Mouse (Mus musculus) stomach, embryonic 14.5 days (tissue): ENCODE measurements at regions not wholly inside any gene's neighbourhood (a gene's known extent, or its start where the extent isn't known, plus 50 kb on each side); places are given as distances from the start of the nearest gene placed in this dataset.

Source experiments
- ATAC-seq: fragments of 200-750 bp; cut with Nextera tagmentation; 2 replicates; pipeline ENCODE4 v1.8.0; 2017; ENCODE audit warnings: low read depth, moderate TSS enrichment; ENCODE audit not compliant: insufficient number of reproducible peaks, insufficient read depth, low FRiP score
- H3K27ac ChIP-seq: fragments of 300-500 bp; sonication (generic); 2 replicates; pipeline ENCODE4 v1.5.1; 2014; ENCODE audit warnings: mild to moderate bottlenecking, low read length, moderate library complexity, mixed read lengths
- H3K27me3 ChIP-seq: fragments of 300-500 bp; sonication (generic); 2 replicates; pipeline ENCODE4 v1.6.1; 2014; ENCODE audit warnings: low read length, control low read depth, mixed read lengths; ENCODE audit not compliant: control insufficient read depth, insufficient read depth
- H3K36me3 ChIP-seq: fragments of 300-500 bp; sonication (generic); 2 replicates; pipeline ENCODE4 v1.6.1; 2014; ENCODE audit warnings: mild to moderate bottlenecking, control low read depth, low read length, moderate library complexity, mixed read lengths; ENCODE audit not compliant: control insufficient read depth, insufficient read depth
- H3K4me1 ChIP-seq: fragments of 300-500 bp; sonication (generic); 2 replicates; pipeline ENCODE4 v1.6.1; 2014; ENCODE audit warnings: low read length, control low read depth, mixed read lengths; ENCODE audit not compliant: control insufficient read depth, insufficient read depth
- H3K4me2 ChIP-seq: fragments of 300-500 bp; sonication (generic); replicated peaks from 2 replicates; pipeline ENCODE4 v1.6.1; 2014; ENCODE audit warnings: low read depth, low read length, control low read depth
- H3K4me3 ChIP-seq: fragments of 300-500 bp; sonication (generic); 2 replicates; pipeline ENCODE4 v1.5.1; 2014; ENCODE audit warnings: low read depth, low read length, control low read depth
- H3K9ac ChIP-seq: fragments of 300-500 bp; sonication (generic); replicated peaks from 2 replicates; pipeline ENCODE4 v1.6.1; 2014; ENCODE audit warnings: low read depth, mild to moderate bottlenecking, control low read depth, low read length, moderate library complexity, mixed read lengths
- H3K9me3 ChIP-seq: fragments of 300-500 bp; sonication (generic); 2 replicates; pipeline ENCODE4 v1.6.1; 2016; ENCODE audit warnings: low read depth, low read length, control low read depth; ENCODE audit not compliant: control insufficient read depth
- WGBS: fragments of 180-500 bp; shearing (Covaris S2); extraction: QIAGEN DNeasy Blood & Tissue Kit; methylation state at CpG from one replicate; pipeline ENCODE4 v1.1.7; 2014; 5-methylcytosine and 5-hydroxymethylcytosine counted together

- Histone ChIP-seq H3K4me1 (no peaks in the 10 kb centered on the region), H3K27me3 (no peaks in the 10 kb centered on the region), H3K27ac (no peak overlapping the region), H3K4me2 (no peak overlapping the region), H3K9ac (no peak overlapping the region), H3K36me3 (no peaks in the 10 kb centered on the region), H3K9me3 (no peaks in the 10 kb centered on the region), H3K4me3 (no peak overlapping the region)
- 59% methylated on average over 4 of the region's 4 CpGs for WGBS
- ATAC-seq, result no peak
These were observed 488.2 kb upstream of the Hs6st1 start for GRCm38 (mm10) chr1:35579992-35580391.

GRCm38 (mm10) chr1:35580474-35580873, 487.7 kb upstream of the Hs6st1 start:
- Histone ChIP-seq H3K4me3 (no peak overlapping the region), H3K9ac (no peak overlapping the region), H3K4me2 (no peak overlapping the region), H3K4me1 (no peaks in the 10 kb centered on the region), H3K27me3 (no peaks in the 10 kb centered on the region), H3K36me3 (no peaks in the 10 kb centered on the region), H3K27ac (no peak overlapping the region), H3K9me3 (no peaks in the 10 kb centered on the region)
- ATAC-seq, result no peak
- WGBS, result 55% methylated on average over 3 of the region's 3 CpGs

GRCm38 (mm10) chr1:35587900-35588299, 480.3 kb upstream of the Hs6st1 start:
- no peaks in the 10 kb centered on the region for H3K4me1 ChIP-seq
- no peak overlapping the region for H3K4me2 ChIP-seq
- 82% methylated on average over 2 of the region's 2 CpGs for WGBS
- H3K4me3 ChIP-seq, result no peak overlapping the region
- no peak overlapping the region for H3K27ac ChIP-seq
- no peaks in the 10 kb centered on the region for H3K9me3 ChIP-seq
- H3K9ac ChIP-seq, result no peak overlapping the region
- H3K36me3 ChIP-seq, result no peaks in the 10 kb centered on the region
- no peaks in the 10 kb centered on the region for H3K27me3 ChIP-seq
- ATAC-seq, result no peak

- H3K9ac ChIP-seq, result no peak overlapping the region
- WGBS, result 79% methylated on average over 3 of the region's 3 CpGs
- no peaks in the 10 kb centered on the region for H3K36me3 ChIP-seq
- H3K27me3 ChIP-seq, result no peaks in the 10 kb centered on the region
- H3K4me2 ChIP-seq, result no peak overlapping the region
- no peak overlapping the region for H3K27ac ChIP-seq
- H3K4me3 ChIP-seq, result no peak overlapping the region
- H3K9me3 ChIP-seq, result no peaks in the 10 kb centered on the region
- H3K4me1 ChIP-seq, result no peaks in the 10 kb centered on the region
- no peak for ATAC-seq
These were observed 479.3 kb upstream of the Hs6st1 start for GRCm38 (mm10) chr1:35588939-35589338.

- no peak overlapping the region for H3K9ac ChIP-seq
- H3K27me3 ChIP-seq, result no peaks in the 10 kb centered on the region
- no peak overlapping the region for H3K4me2 ChIP-seq
- no peak overlapping the region for H3K27ac ChIP-seq
- WGBS, result 93% methylated on average over 3 of the region's 3 CpGs
- H3K4me1 ChIP-seq, result no peaks in the 10 kb centered on the region
- ATAC-seq, result no peak
- H3K9me3 ChIP-seq, result no peaks in the 10 kb centered on the region
- H3K4me3 ChIP-seq, result no peak overlapping the region
- no peaks in the 10 kb centered on the region for H3K36me3 ChIP-seq
These were observed 467.4 kb upstream of the Hs6st1 start for GRCm38 (mm10) chr1:35600847-35601246.

- WGBS, result 70% methylated on average over 3 of the region's 3 CpGs
- no peaks in the 10 kb centered on the region for H3K27me3 ChIP-seq
- H3K4me2 ChIP-seq, result no peak overlapping the region
- H3K4me3 ChIP-seq, result no peak overlapping the region
- H3K36me3 ChIP-seq, result no peaks in the 10 kb centered on the region
- H3K9me3 ChIP-seq, result no peaks in the 10 kb centered on the region
- H3K27ac ChIP-seq, result no peak overlapping the region
- no peaks in the 10 kb centered on the region for H3K4me1 ChIP-seq
- ATAC-seq, result no peak
- H3K9ac ChIP-seq, result no peak overlapping the region
These were observed 453.1 kb upstream of the Hs6st1 start for GRCm38 (mm10) chr1:35615131-35615530.

GRCm38 (mm10) chr1:35619476-35619875, 448.7 kb upstream of the Hs6st1 start:
- H3K4me1 ChIP-seq, result no peaks in the 10 kb centered on the region
- H3K4me3 ChIP-seq, result no peak overlapping the region
- no peaks in the 10 kb centered on the region for H3K27me3 ChIP-seq
- no peak for ATAC-seq
- no peaks in the 10 kb centered on the region for H3K36me3 ChIP-seq
- 73% methylated on average over 4 of the region's 4 CpGs for WGBS
- H3K27ac ChIP-seq, result no peak overlapping the region
- H3K4me2 ChIP-seq, result no peak overlapping the region
- no peak overlapping the region for H3K9ac ChIP-seq
- H3K9me3 ChIP-seq, result no peaks in the 10 kb centered on the region

- H3K4me2 ChIP-seq, result no peak overlapping the region
- no peaks in the 10 kb centered on the region for H3K4me1 ChIP-seq
- H3K9me3 ChIP-seq, result no peaks in the 10 kb centered on the region
- no peaks in the 10 kb centered on the region for H3K36me3 ChIP-seq
- WGBS, result 24% methylated on average over 7 of the region's 7 CpGs
- ATAC-seq, result no peak
- H3K27ac ChIP-seq, result no peak overlapping the region
- H3K27me3 ChIP-seq, result no peaks in the 10 kb centered on the region
- no peak overlapping the region for H3K9ac ChIP-seq
- H3K4me3 ChIP-seq, result no peak overlapping the region
These were observed 425.6 kb upstream of the Hs6st1 start for GRCm38 (mm10) chr1:35642595-35642994.

GRCm38 (mm10) chr1:35653119-35653956, 414.9 kb upstream of the Hs6st1 start:
- Histone ChIP-seq H3K4me1 (no peaks in the 10 kb centered on the region), H3K4me2 (no peak overlapping the region), H3K27ac (no peak overlapping the region), H3K9me3 (no peaks in the 10 kb centered on the region), H3K4me3 (no peak overlapping the region), H3K9ac (no peak overlapping the region), H3K36me3 (no peaks in the 10 kb centered on the region), H3K27me3 (no peaks in the 10 kb centered on the region)
- no peak for ATAC-seq
- WGBS, result 74% methylated on average over 13 of the region's 13 CpGs
